Mouse (Mus musculus) cortical plate, adult 2 months (tissue): Measurements from ENCODE around the gene 2310057N15Rik. TPM values are rescaled to one million over a fixed set of nuclear protein-coding genes. Genes with fewer than 3 reads are reported as not detected.
"Not testable (repeated sequence)": the region's sequence is repeated elsewhere in the genome, so short reads cannot be mapped to it uniquely, and the experiment has no call there.

Experiments used
- H3K27ac ChIP-seq: fragments of 200-500 bp; 2 replicates; pipeline ENCODE4 v1.5.1; 2012; ENCODE audit warnings: low read length, control low read depth, inconsistent platforms; ENCODE audit not compliant: insufficient read depth
- H3K4me1 ChIP-seq: fragments of 200-500 bp; 2 replicates; pipeline ENCODE4 v1.6.1; 2011; ENCODE audit warnings: low read length; ENCODE audit not compliant: control insufficient read depth, insufficient read depth
- H3K4me3 ChIP-seq: fragments of 200-500 bp; 2 replicates; pipeline ENCODE4 v1.5.1; 2011; ENCODE audit warnings: mild to moderate bottlenecking, low read length, control low read depth; ENCODE audit not compliant: insufficient read depth
- CTCF ChIP-seq: fragments of 200-500 bp; IDR thresholded peaks from 2 replicates; pipeline ENCODE4 v1.5.1; 2011; ENCODE audit warnings: mild to moderate bottlenecking, control low read depth, low read length; ENCODE audit not compliant: insufficient read depth; ENCODE audit errors: extremely low read depth
- POLR2A ChIP-seq: fragments of 200-500 bp; IDR thresholded peaks from 2 replicates; pipeline ENCODE4 v1.6.1; 2011; ENCODE audit warnings: mild to moderate bottlenecking, low read length, control low read depth; ENCODE audit not compliant: insufficient read depth; ENCODE audit errors: extremely low read depth
- polyA plus RNA-seq: library from polyadenylated mRNA; depleted of rRNA; stranded (reverse); fragments of >200 nt; gene quantifications from 2 replicates; pipeline ENCODE4 v1.2.3, GENCODE M21; 2012; rRNA removed

The 2310057N15Rik gene
- polyA plus RNA-seq = not detected in 2 replicates

GRCm38 (mm10) chr16:88774106-88774505 is at the start of gene 2310057N15Rik:
Gene 2310057N15Rik, minus strand, starts transcription at chr16:88774206.
- Histone ChIP-seq H3K4me1 (no peaks in the 10 kb centered on the region), H3K4me3 (no peak within 1 kb of the TSS), H3K27ac (no peak within 1 kb of the TSS)
- TF ChIP-seq CTCF = no peak
- TF ChIP-seq POLR2A = no peak

DNA sequence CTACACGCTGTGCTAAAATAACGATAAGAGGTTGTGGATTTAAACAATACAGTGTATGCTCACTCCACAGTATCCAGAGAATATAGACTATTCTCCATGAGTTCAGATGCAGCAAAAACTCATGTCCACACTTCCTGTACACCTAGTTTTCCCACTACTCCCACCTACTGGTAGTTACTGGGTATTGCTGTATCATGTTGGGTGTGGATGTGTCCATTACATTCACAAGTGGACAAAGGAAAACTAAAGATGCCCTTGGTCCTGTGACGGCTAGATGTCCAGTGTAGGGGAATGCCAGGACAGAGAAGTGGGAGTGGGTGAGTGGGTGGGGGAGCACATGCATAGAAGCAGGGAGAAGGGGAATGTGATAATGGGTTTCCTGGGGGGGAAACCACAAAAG is 49.7 kb upstream of the 2310057N15Rik start:
- no peaks in the 10 kb centered on the region for H3K4me1 ChIP-seq
- no peak for TF ChIP-seq POLR2A
- TF ChIP-seq CTCF = peak; percentile 38; the same call in 1 of the 2 replicates
- H3K27ac ChIP-seq = no peak overlapping the region
- no peak overlapping the region for H3K4me3 ChIP-seq

- H3K4me1 ChIP-seq = no peaks in the 10 kb centered on the region
- no peak for TF ChIP-seq CTCF
- H3K27ac ChIP-seq = no peak within 1 kb of the TSS
- no peak within 1 kb of the TSS for H3K4me3 ChIP-seq
These were observed 46.1 kb upstream of the 2310057N15Rik start, which contains the start of gene Krtap15 for GRCm38 (mm10) chr16:88820066-88820465. Gene Krtap15, plus strand, starts transcription at chr16:88820215.

DNA sequence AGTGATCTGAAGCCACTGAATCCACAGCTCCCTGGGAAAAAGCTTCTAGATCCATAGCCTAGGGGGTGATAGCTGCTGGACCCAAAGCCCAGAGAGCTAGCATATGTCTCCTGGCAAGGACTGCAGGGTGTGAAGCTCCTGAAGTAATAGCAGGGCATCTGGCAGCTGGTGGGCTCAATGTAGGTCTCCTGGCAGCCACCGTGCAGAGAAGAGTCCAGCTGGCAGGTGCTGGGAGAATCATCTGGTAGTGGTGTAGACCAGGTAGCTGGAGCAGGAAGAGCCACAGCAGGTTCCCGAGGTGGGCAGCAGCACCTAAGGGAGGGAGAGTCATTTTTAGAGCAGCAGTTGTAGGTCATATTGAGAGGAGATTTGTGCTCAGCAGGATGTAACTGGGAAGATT is 37.8 kb upstream of the 2310057N15Rik start, which contains the start of gene Gm20741:
Gene Gm20741 (minus strand): TSS at position 394 of the 400 bp plus-strand sequence.
- no peak within 1 kb of the TSS for H3K27ac ChIP-seq
- no peaks in the 10 kb centered on the region for H3K4me1 ChIP-seq
- H3K4me3 ChIP-seq = no peak within 1 kb of the TSS
- TF ChIP-seq POLR2A (no peak), CTCF (no peak)

DNA sequence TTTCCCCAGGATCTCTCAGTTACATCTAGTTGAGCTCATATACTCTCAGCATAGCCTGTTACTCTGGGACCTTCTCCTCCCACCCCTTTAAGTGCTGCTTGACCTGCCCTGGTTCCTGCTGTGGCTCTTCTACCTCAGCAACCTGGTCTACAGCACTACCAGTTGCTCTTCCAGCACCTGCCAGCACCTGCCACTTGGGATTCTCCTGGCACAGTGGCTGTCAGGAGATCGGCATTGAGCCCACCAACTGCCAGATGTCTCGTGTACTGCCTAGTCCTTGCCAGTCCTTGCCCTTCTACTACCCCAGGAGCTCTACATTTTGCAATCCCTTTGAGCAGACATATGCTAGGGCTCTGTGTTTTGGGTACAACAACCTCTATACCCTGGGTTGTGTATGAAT is 12.8 kb upstream of the 2310057N15Rik start:
- Histone ChIP-seq H3K4me3 (no peak overlapping the region), H3K27ac (no peak overlapping the region)
- TF ChIP-seq POLR2A (no peak), CTCF (no peak)

DNA sequence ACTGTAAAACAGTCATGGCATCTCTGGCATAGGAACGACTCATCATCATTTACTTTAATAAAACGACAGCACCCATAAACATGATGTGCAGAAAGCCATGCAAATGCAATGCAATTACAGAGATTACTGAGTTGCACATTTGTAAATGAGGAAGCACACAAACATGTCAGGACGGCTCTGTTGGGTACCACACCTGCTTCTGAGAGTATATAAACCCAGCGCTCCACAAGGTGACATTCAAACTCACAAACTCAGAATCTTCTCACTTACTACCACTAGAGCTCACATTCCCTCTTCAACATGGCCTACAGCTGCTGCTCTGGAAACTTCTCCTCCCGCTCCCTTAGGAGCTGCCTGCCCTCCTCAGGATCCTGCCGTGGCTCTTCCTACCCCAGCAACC is 3.6 kb upstream of the 2310057N15Rik start, which contains the start of gene Gm5965:
Gene Gm5965 (plus strand): TSS at position 301 of the 400 bp plus-strand sequence.
- Histone ChIP-seq H3K4me1 (no peaks in the 10 kb centered on the region), H3K27ac (no peak within 1 kb of the TSS), H3K4me3 (no peak within 1 kb of the TSS)
- no peak for TF ChIP-seq CTCF
- no peak for TF ChIP-seq POLR2A

More for the DNA sequence above, 12.8 kb upstream of the 2310057N15Rik start:
- no peaks in the 10 kb centered on the region for H3K4me1 ChIP-seq

DNA sequence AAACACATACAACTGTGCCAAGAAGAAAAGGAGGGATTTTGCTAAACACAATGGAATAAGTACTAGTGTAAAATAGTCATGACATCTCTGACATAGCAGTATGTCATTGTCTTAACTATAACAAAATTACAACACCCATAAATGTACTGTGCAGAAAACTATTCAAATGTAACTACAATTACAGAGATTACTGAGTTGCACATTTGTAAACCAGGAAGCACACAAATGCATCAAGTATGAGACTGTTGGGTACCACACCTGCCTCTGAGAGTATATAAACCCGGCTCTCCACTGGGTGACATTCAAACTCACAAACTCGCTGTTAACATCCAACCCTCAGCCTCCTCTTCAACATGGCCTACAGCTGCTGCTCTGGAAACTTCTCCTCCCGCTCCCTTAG is 15.5 kb downstream of the 2310057N15Rik start, which contains the start of gene 2310034C09Rik:
Gene 2310034C09Rik (plus strand): TSS at position 301 of the 400 bp plus-strand sequence.
- not testable (repeated sequence) for H3K4me1 ChIP-seq, H3K4me3 ChIP-seq, H3K27ac ChIP-seq

DNA sequence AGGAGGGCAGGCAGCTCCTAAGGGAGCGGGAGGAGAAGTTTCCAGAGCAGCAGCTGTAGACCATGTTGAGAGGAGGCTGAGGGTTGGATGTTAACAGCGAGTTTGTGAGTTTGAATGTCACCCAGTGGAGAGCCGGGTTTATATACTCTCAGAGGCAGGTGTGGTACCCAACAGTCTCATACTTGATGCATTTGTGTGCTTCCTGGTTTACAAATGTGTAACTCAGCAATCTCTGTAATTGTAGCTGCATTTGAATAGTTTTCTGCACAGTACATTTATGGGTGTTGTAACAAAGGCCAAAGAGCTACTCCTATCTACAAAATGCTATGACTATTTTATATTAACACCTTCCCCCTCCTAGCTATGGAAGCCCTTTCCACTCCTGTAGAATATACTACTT is 22.5 kb downstream of the 2310057N15Rik start, which contains the start of gene Krtap13:
Gene Krtap13 (minus strand): TSS at position 101 of the 400 bp plus-strand sequence.
- H3K27ac ChIP-seq, H3K4me3 ChIP-seq, H3K4me1 ChIP-seq: not testable (repeated sequence)

- Histone ChIP-seq H3K4me3 (no peak overlapping the region), H3K4me1 (no peaks in the 10 kb centered on the region), H3K27ac (no peak overlapping the region)
- TF ChIP-seq CTCF = no peak
- TF ChIP-seq POLR2A = no peak
These were observed 26.1 kb downstream of the 2310057N15Rik start for GRCm38 (mm10) chr16:88747943-88748342.

- Histone ChIP-seq H3K4me1 (no peaks in the 10 kb centered on the region), H3K4me3 (no peak overlapping the region)
- TF ChIP-seq POLR2A (no peak), CTCF (no peak)
These were observed 29.2 kb downstream of the 2310057N15Rik start for GRCm38 (mm10) chr16:88744750-88745340.

More at GRCm38 (mm10) chr16:88744750-88745340, 29.2 kb downstream of the 2310057N15Rik start:
- no peak overlapping the region for H3K27ac ChIP-seq
